Mouse (Mus musculus): ENCODE results near the gene Rps6ka2. TPM values are rescaled to one million over a fixed set of nuclear protein-coding genes. Genes with fewer than 3 reads are reported as not detected.

Rps6ka2 gene
- polyA plus RNA-seq, 1 experiment from 2014 or later = 40.7 TPM

DNA sequence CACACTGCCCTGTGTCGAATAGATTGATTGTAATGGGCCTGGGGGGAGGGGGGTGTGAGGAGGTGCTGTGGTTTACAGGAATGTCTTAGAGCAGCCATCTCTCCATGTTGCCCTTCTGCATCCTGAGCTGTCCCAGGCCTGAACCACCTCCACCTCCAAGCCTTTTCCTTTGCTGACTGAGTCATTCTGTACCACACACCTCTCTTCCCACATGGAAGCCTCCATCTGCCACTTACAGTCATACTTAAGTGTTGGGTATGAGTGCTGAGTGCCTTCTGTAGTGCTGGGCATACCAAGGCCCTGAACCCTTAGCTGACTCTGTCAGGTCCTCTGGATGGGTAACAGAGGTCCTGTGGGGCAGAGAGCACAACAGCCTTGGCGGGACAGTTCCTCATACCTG is 97.9 kb downstream of the Rps6ka2 start:
- WGBS = 90% methylated on average over 2 of the region's 2 CpGs

DNA sequence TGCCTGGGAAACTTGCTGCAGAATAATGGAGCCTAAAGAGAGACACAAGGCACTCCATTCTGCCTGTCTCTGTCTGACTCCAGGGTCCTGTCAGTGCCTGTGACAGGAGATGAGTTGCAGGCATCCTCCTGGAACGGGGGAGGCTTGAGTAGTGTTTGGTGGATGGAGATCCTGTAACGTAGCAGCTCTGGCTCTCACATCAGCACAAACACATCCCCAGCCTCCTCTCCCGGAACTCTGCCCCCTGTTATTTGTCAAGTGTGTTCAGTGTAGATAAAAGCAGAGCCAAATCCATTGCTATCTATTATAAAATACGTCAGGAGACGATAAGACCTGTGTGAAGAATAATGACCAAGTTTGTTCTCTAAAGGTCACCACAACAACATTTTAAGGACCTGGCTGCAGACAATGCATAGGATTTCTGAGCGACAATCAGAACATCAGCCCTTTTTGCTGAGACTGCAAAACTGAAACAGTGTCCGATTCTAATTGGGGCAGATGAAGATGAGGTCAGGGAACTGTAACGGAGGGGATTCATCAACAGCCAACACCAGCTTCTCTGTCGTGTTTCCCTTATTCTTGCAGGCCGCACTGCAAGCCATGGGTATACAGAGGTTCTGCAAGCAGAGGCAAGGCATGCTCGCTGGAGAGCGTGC is 99.4 kb downstream of the Rps6ka2 start:
- Histone ChIP-seq H3K36me3 (peaks cover 5% of the 10 kb centered on the region), H3K27me3 (replicated peaks) (no peaks in the 10 kb centered on the region), H3K4me1 (peaks cover 11% of the 10 kb centered on the region; the same call in 1 of the 2 replicates), H3K9ac (no peak overlapping the region), H3K27ac (no peak overlapping the region), H3K9me3 (no peaks in the 10 kb centered on the region), H3K4me2 (replicated peaks) (no peak overlapping the region), H3K4me3 (no peak overlapping the region)
- WGBS = 77% methylated on average over 12 of the region's 12 CpGs
- no peak for ATAC-seq (ENCODE audit: low FRiP score, low read depth)

More for the DNA sequence above, 97.9 kb downstream of the Rps6ka2 start:
- no peak overlapping the region for H3K4me2 ChIP-seq (replicated peaks)
- no peak overlapping the region for H3K9ac ChIP-seq
- no peaks in the 10 kb centered on the region for H3K9me3 ChIP-seq
- no peak overlapping the region for H3K4me3 ChIP-seq
- ATAC-seq (ENCODE audit: low FRiP score, low read depth) = no peak
- H3K27ac ChIP-seq = no peak overlapping the region
- H3K27me3 ChIP-seq (replicated peaks) = no peaks in the 10 kb centered on the region
- H3K4me1 ChIP-seq = peaks cover 11% of the 10 kb centered on the region; the same call in 1 of the 2 replicates
- peaks cover 13% of the 10 kb centered on the region for H3K36me3 ChIP-seq

GRCm38 (mm10) chr17:7270506-7270905 is 100.6 kb downstream of the Rps6ka2 start:
- Histone ChIP-seq H3K9ac (no peak overlapping the region), H3K36me3 (peaks cover 4% of the 10 kb centered on the region; the same call in 1 of the 2 replicates), H3K27ac (no peak overlapping the region), H3K4me1 (peaks cover 11% of the 10 kb centered on the region; the same call in 1 of the 2 replicates), H3K9me3 (no peaks in the 10 kb centered on the region), H3K27me3 (replicated peaks) (no peaks in the 10 kb centered on the region), H3K4me3 (no peak overlapping the region), H3K4me2 (replicated peaks) (no peak overlapping the region)
- 92% methylated on average over 8 of the region's 8 CpGs for WGBS
- ATAC-seq (ENCODE audit: low FRiP score, low read depth) = no peak

DNA sequence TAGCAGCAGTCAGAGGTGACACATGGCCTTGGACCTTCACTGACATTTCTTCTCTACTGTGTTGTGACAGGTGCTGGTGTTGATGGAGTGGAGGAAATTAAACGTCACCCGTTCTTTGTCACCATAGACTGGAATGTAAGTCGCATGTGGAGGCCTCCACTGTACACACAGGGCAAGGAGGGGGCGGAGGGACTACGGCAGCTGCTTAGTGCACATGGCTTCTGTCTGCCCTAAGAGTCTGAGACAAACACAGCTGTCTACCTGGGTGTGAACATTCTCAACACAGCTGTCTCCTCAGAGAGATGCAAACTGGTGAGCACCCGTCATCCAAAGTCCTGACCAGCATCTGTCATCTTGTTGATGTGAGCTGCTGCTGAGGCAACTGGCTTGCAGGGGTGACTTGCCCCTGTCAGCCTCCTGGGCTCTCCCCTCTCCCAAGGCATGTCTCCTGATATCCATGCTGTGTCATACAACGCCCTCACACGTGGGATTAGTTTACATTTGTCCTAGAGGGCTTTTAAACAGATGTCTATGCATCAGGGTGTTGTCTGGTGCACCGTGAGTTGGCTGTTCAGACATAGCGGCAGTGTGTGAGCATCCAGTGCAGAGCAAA is 101.7 kb downstream of the Rps6ka2 start:
- H3K27ac ChIP-seq = no peak overlapping the region
- ATAC-seq (ENCODE audit: low FRiP score, low read depth) = no peak
- peaks cover 9% of the 10 kb centered on the region; the same call in 1 of the 2 replicates for H3K4me1 ChIP-seq
- H3K9me3 ChIP-seq = no peaks in the 10 kb centered on the region
- no peak overlapping the region for H3K4me2 ChIP-seq (replicated peaks)
- no peaks in the 10 kb centered on the region for H3K27me3 ChIP-seq (replicated peaks)
- no peak overlapping the region for H3K9ac ChIP-seq
- no peak overlapping the region for H3K4me3 ChIP-seq
- peaks cover 4% of the 10 kb centered on the region; the same call in 1 of the 2 replicates for H3K36me3 ChIP-seq
- 79% methylated on average over 10 of the region's 10 CpGs for WGBS

- 64% methylated on average over 9 of the region's 9 CpGs for WGBS
- no peak for ATAC-seq (ENCODE audit: low FRiP score, low read depth)
- Histone ChIP-seq H3K4me2 (replicated peaks) (no peak overlapping the region), H3K27me3 (replicated peaks) (no peaks in the 10 kb centered on the region), H3K27ac (no peak overlapping the region), H3K4me3 (no peak overlapping the region), H3K36me3 (peaks cover 11% of the 10 kb centered on the region; the same call in 1 of the 2 replicates), H3K4me1 (peaks cover 9% of the 10 kb centered on the region; the same call in 1 of the 2 replicates), H3K9ac (no peak overlapping the region), H3K9me3 (no peaks in the 10 kb centered on the region)
Observed at GRCm38 (mm10) chr17:7273054-7273453, 103.1 kb downstream of the Rps6ka2 start.

DNA sequence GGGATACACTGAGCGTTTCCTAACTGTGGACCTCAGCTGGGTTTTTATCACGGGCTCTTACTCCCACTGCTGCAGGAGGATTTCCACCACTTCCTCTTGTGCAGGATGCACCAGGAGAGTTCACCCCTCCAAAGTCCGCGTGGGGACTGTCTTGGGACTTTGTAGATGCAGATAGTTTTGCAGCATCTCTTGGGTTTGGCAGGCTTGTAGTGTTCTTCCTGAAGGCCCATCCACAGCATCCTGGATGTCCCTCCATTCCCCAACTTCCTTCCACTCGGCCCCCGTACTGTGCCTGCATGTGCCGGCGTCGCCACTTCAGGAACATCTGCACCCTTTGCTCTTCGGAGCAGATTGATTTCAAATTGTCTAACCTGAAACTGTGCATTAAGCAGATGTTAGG is 103.9 kb downstream of the Rps6ka2 start:
- H3K4me1 ChIP-seq = peaks cover 9% of the 10 kb centered on the region; the same call in 1 of the 2 replicates
- H3K27ac ChIP-seq = no peak overlapping the region
- WGBS = 92% methylated on average over 10 of the region's 10 CpGs
- H3K4me3 ChIP-seq = no peak overlapping the region
- H3K4me2 ChIP-seq (replicated peaks) = no peak overlapping the region
- ATAC-seq (ENCODE audit: low FRiP score, low read depth) = no peak
- H3K27me3 ChIP-seq (replicated peaks) = no peaks in the 10 kb centered on the region
- H3K9me3 ChIP-seq = no peaks in the 10 kb centered on the region
- peaks cover 18% of the 10 kb centered on the region for H3K36me3 ChIP-seq
- H3K9ac ChIP-seq = no peak overlapping the region

DNA sequence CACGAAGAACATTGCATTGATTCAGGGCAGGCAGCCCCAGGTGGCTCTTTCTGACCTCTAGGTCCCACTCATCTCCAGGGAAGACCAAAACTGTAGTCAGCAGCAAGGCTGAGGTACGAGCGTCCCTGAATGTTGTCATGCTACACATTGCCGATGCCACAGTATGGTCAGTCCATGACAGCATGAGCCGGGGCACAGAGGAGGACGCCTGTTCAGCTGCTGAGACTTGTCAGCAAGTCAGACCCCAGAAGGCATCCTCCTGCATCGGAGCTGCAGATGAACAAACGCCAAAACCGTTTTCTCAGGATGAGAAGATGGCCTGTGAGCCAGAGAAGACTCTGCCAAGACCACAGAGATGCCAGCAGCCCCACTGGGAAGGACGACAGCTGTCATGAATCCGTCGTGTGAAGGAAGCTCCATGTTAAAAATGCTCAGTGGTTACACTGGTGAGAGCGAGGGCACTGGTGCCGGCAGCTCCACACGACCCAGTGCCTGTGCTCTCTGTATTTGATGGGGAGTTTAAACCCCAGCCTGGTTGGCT is 108.9 kb downstream of the Rps6ka2 start:
- Histone ChIP-seq H3K9me3 (no peaks in the 10 kb centered on the region), H3K27me3 (replicated peaks) (no peaks in the 10 kb centered on the region), H3K4me1 (no peaks in the 10 kb centered on the region), H3K4me2 (replicated peaks) (no peak overlapping the region), H3K36me3 (peaks cover 41% of the 10 kb centered on the region), H3K4me3 (no peak overlapping the region), H3K27ac (no peak overlapping the region), H3K9ac (no peak overlapping the region)
- 92% methylated on average over 15 of the region's 15 CpGs for WGBS
- no peak for ATAC-seq (ENCODE audit: low FRiP score, low read depth)

DNA sequence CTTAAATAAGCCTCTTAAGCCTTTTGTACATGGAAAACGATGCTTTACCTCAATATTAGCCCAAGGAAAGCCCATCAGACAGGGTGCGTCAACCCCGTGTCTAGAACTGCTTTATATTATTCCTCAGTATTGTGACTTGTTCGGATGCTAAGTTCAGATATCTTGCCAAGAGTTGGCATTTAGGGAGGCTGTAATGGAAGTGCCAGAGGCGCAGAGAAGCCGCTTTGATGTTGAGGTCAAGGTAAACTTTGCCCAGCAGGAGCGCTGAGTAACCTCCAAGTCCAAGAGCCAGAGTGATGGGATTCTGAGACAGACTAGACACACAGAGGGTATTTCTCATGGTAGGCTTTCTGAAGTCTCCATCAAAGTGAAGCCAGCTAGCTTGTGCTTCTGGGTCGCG is 109.3 kb downstream of the Rps6ka2 start:
- Histone ChIP-seq H3K4me1 (no peaks in the 10 kb centered on the region), H3K9ac (no peak overlapping the region), H3K4me2 (replicated peaks) (no peak overlapping the region), H3K4me3 (no peak overlapping the region), H3K27ac (no peak overlapping the region), H3K36me3 (peaks cover 41% of the 10 kb centered on the region), H3K27me3 (replicated peaks) (no peaks in the 10 kb centered on the region), H3K9me3 (no peaks in the 10 kb centered on the region)
- ATAC-seq (ENCODE audit: low FRiP score, low read depth) = no peak
- WGBS = 90% methylated on average over 9 of the region's 9 CpGs

- H3K9ac ChIP-seq = no peak overlapping the region
- no peak overlapping the region for H3K4me3 ChIP-seq
- no peaks in the 10 kb centered on the region for H3K27me3 ChIP-seq (replicated peaks)
- WGBS = 87% methylated on average over 8 of the region's 8 CpGs
- H3K4me2 ChIP-seq (replicated peaks) = no peak overlapping the region
- no peaks in the 10 kb centered on the region for H3K4me1 ChIP-seq
- H3K9me3 ChIP-seq = no peaks in the 10 kb centered on the region
- peaks cover 34% of the 10 kb centered on the region for H3K36me3 ChIP-seq
- H3K27ac ChIP-seq = no peak overlapping the region
- ATAC-seq (ENCODE audit: low FRiP score, low read depth) = no peak
Observed at GRCm38 (mm10) chr17:7284297-7284910, 114.5 kb downstream of the Rps6ka2 start.

GRCm38 (mm10) chr17:7285292-7285691 is 115.4 kb downstream of the Rps6ka2 start:
- Histone ChIP-seq H3K4me2 (replicated peaks) (no peak overlapping the region), H3K9ac (no peak overlapping the region), H3K4me1 (no peaks in the 10 kb centered on the region), H3K27ac (no peak overlapping the region), H3K9me3 (no peaks in the 10 kb centered on the region), H3K4me3 (no peak overlapping the region), H3K36me3 (peaks cover 34% of the 10 kb centered on the region), H3K27me3 (replicated peaks) (no peaks in the 10 kb centered on the region)
- ATAC-seq (ENCODE audit: low FRiP score, low read depth) = no peak
- 92% methylated on average over 12 of the region's 12 CpGs for WGBS

- 81% methylated on average over 12 of the region's 12 CpGs for WGBS
- Histone ChIP-seq H3K27ac (no peak overlapping the region), H3K4me2 (replicated peaks) (no peak overlapping the region), H3K4me1 (0 out of 2 replicates have a peak, but pooled peaks cover under 1% of the 10 kb centered on the region), H3K9ac (no peak overlapping the region), H3K27me3 (replicated peaks) (no peaks in the 10 kb centered on the region), H3K9me3 (no peaks in the 10 kb centered on the region), H3K36me3 (peaks cover 36% of the 10 kb centered on the region), H3K4me3 (no peak overlapping the region)
- ATAC-seq (ENCODE audit: low FRiP score, low read depth) = no peak
Observed at GRCm38 (mm10) chr17:7286422-7287050, 116.6 kb downstream of the Rps6ka2 start.
